Mouse (Mus musculus) embryonic facial prominence, embryonic 11.5 days (tissue): Measurements from ENCODE around the gene Clpb. TPM values are rescaled to one million over a fixed set of nuclear protein-coding genes. Genes with fewer than 3 reads are reported as not detected.

ENCODE experiments used
- ATAC-seq: fragments of 200-750 bp; cut with Nextera tagmentation; replicated peaks from 2 replicates; pipeline ENCODE4 v1.8.0; 2017; ENCODE audit warnings: low read depth; ENCODE audit not compliant: insufficient number of reproducible peaks, low FRiP score, low TSS enrichment
- DNase-seq: peaks from one replicate; pipeline ENCODE4 v3.0.0-alpha.2; 2015; ENCODE audit warnings: low spot score
- H3K27ac ChIP-seq: fragments of 300-500 bp; sonication (generic); replicated peaks from 2 replicates; pipeline ENCODE4 v1.5.1; 2014; ENCODE audit warnings: mild to moderate bottlenecking, low read depth, low read length, control low read depth
- H3K27me3 ChIP-seq: fragments of 300-500 bp; sonication (generic); 2 replicates; pipeline ENCODE4 v1.6.1; 2014; ENCODE audit warnings: mild to moderate bottlenecking, low read length, moderate library complexity, mixed read lengths; ENCODE audit not compliant: control insufficient read depth, insufficient read depth
- H3K36me3 ChIP-seq: fragments of 300-500 bp; sonication (generic); replicated peaks from 2 replicates; pipeline ENCODE4 v1.6.1; 2014; ENCODE audit warnings: low read depth, mild to moderate bottlenecking, low read length, moderate library complexity, mixed read lengths; ENCODE audit not compliant: control insufficient read depth, insufficient read depth
- H3K4me1 ChIP-seq: fragments of 300-500 bp; sonication (generic); 2 replicates; pipeline ENCODE4 v1.6.1; 2014; ENCODE audit warnings: low read length, mixed read lengths; ENCODE audit not compliant: control insufficient read depth, insufficient read depth
- H3K4me2 ChIP-seq: fragments of 300-500 bp; sonication (generic); 2 replicates; pipeline ENCODE4 v1.6.1; 2014; ENCODE audit warnings: low read depth, mild to moderate bottlenecking, control low read depth, low read length, moderate library complexity
- H3K4me3 ChIP-seq: fragments of 300-500 bp; sonication (generic); 2 replicates; pipeline ENCODE4 v1.5.1; 2014; ENCODE audit warnings: low read depth, low read length, control low read depth
- H3K9ac ChIP-seq: fragments of 300-500 bp; sonication (generic); replicated peaks from 2 replicates; pipeline ENCODE4 v1.6.1; 2014; ENCODE audit warnings: mild to moderate bottlenecking, control low read depth, low read length
- H3K9me3 ChIP-seq: fragments of 300-500 bp; sonication (generic); replicated peaks from 2 replicates; pipeline ENCODE4 v1.6.1; 2016; ENCODE audit warnings: mild to moderate bottlenecking, low read length, inconsistent platforms, mixed read lengths; ENCODE audit not compliant: control insufficient read depth
- WGBS: fragments of 180-500 bp; shearing (Covaris S2); extraction: QIAGEN DNeasy Blood & Tissue Kit; methylation state at CpG from one replicate; pipeline ENCODE4 v1.1.7; 2014; 5-methylcytosine and 5-hydroxymethylcytosine counted together
- polyA plus RNA-seq: library from polyadenylated mRNA; unstranded; fragments of >200 nt; fragmentation: Nextera tagmentation; extraction: Ambion mirVana; gene quantifications from 2 replicates; pipeline ENCODE4 v1.2.1, GENCODE M21; 2014

The Clpb gene
- polyA plus RNA-seq, 1 experiment from 2014 or later = 38.4 TPM

DNA sequence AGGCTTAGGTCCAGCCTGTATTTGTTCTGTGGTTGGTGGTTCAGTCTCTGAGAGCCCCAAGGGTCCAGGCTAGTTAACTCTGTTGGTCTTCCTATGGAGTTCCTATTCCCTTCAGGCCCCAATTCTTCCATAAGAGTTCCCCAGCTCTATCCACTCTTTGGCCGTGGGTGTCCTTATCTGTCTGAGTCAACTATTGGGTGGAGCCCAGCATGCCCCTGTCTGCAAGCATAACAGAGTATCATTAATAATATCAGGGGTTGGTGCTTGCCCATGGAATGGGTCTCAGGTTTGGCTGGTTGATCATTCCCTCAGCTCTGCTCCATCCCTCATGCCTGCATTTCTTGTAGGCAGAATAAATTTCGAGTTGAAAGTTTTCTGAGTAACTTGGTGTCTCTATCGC lies 74.3 kb downstream of the Clpb start:
- DNase-seq = no peak
- Histone ChIP-seq H3K27me3 (no peaks in the 10 kb centered on the region), H3K36me3 (no peaks in the 10 kb centered on the region), H3K27ac (no peak overlapping the region), H3K4me3 (no peak overlapping the region), H3K4me2 (no peak overlapping the region), H3K4me1 (no peaks in the 10 kb centered on the region), H3K9me3 (no peaks in the 10 kb centered on the region), H3K9ac (no peak overlapping the region)
- no peak for ATAC-seq
- 78% methylated on average over 3 of the region's 3 CpGs for WGBS

DNA sequence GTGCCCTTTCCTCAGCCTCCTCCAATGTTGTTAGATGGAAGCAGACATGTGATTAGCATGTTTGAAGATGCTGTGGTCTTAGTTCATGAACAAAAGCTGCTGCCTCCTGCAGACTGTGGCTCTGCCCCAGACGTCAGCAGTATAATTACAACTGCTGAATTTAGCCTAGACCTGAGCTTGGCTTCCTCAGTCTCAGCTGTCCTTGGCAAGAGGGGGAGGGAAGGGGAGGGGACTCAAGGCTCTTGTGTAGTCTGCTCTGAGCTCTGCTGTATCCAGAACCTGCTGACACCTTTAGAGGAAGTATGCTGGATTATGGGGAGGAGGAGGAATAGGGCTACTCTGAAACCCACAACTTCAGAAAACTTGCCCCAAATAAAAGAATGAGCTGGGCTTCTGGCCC lies 76.2 kb downstream of the Clpb start:
- 23% methylated on average over 1 of the region's 1 CpGs for WGBS
- Histone ChIP-seq H3K9me3 (no peaks in the 10 kb centered on the region), H3K4me1 (no peaks in the 10 kb centered on the region), H3K27ac (no peak overlapping the region), H3K9ac (no peak overlapping the region), H3K27me3 (no peaks in the 10 kb centered on the region), H3K4me2 (no peak overlapping the region), H3K4me3 (no peak overlapping the region), H3K36me3 (no peaks in the 10 kb centered on the region)
- DNase-seq (no peak), ATAC-seq (no peak)

GRCm38 (mm10) chr7:101743487-101743886 lies 80.1 kb downstream of the Clpb start:
- Histone ChIP-seq H3K36me3 (no peaks in the 10 kb centered on the region), H3K9me3 (no peaks in the 10 kb centered on the region), H3K27me3 (no peaks in the 10 kb centered on the region), H3K27ac (no peak overlapping the region), H3K4me3 (no peak overlapping the region), H3K4me1 (no peaks in the 10 kb centered on the region), H3K4me2 (no peak overlapping the region), H3K9ac (no peak overlapping the region)
- ATAC-seq (no peak), DNase-seq (no peak)
- WGBS = 90% methylated on average over 4 of the region's 4 CpGs

- WGBS = 77% methylated on average over 12 of the region's 12 CpGs
- Histone ChIP-seq H3K27me3 (no peaks in the 10 kb centered on the region), H3K9ac (no peak overlapping the region), H3K4me3 (no peak overlapping the region), H3K36me3 (no peaks in the 10 kb centered on the region), H3K4me2 (no peak overlapping the region), H3K4me1 (no peaks in the 10 kb centered on the region), H3K9me3 (no peaks in the 10 kb centered on the region), H3K27ac (no peak overlapping the region)
- ATAC-seq (no peak), DNase-seq (no peak)
These were observed 83.3 kb downstream of the Clpb start for GRCm38 (mm10) chr7:101746559-101747334.

- Histone ChIP-seq H3K4me3 (no peak overlapping the region), H3K27me3 (no peaks in the 10 kb centered on the region), H3K9me3 (no peaks in the 10 kb centered on the region), H3K4me1 (no peaks in the 10 kb centered on the region), H3K4me2 (no peak overlapping the region), H3K36me3 (no peaks in the 10 kb centered on the region), H3K27ac (no peak overlapping the region), H3K9ac (no peak overlapping the region)
- ATAC-seq (no peak), DNase-seq (no peak)
- WGBS = 98% methylated on average over 2 of the region's 2 CpGs
These were observed 86.8 kb downstream of the Clpb start for GRCm38 (mm10) chr7:101750268-101750667.

DNA sequence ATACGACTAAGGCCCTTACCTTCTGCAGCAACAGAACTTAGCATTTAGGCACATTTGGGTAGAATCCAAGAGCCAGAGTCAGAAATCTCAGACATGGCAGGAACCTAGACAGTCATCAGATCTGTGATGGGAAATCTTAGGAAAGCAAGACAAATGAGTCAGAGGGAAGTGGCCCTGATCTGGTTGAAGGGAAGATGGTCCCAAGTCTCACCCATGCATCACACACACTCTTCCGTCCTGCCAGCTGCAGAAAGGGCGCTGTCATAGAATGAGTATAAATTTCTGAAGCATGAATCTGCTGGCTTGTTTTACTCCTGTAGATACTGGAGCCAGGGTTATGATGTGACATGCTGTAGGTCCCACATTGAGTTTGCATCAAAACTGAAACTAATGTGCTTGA lies 88.9 kb downstream of the Clpb start:
- H3K4me1 ChIP-seq = no peaks in the 10 kb centered on the region
- H3K4me2 ChIP-seq = no peak overlapping the region
- H3K4me3 ChIP-seq = no peak overlapping the region
- H3K36me3 ChIP-seq = no peaks in the 10 kb centered on the region
- no peak overlapping the region for H3K9ac ChIP-seq
- H3K27ac ChIP-seq = no peak overlapping the region
- no peak for DNase-seq
- no peaks in the 10 kb centered on the region for H3K27me3 ChIP-seq
- 95% methylated on average over 3 of the region's 3 CpGs for WGBS
- no peak for ATAC-seq
- H3K9me3 ChIP-seq = no peaks in the 10 kb centered on the region

DNA sequence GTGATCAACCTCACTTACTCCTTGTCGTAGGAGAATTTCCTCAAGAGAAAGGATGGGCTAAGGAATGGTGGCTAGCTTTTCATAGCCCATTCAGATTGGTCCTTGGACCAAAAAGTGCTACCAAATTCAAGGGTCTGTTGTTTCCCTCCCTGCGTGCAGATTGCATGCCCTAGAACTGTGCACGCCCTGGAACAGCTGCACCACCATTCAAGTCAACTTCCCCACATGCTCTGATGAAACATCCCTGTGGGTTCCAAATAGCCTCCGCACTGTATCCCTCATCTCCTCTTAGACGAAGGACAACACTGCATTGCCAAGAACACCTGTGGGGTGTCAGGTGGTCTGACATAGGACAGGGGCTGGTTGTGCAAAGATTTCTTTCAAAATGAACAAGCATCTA lies 90.1 kb downstream of the Clpb start:
- Histone ChIP-seq H3K4me3 (no peak overlapping the region), H3K27ac (no peak overlapping the region), H3K4me1 (no peaks in the 10 kb centered on the region), H3K9ac (no peak overlapping the region), H3K27me3 (no peaks in the 10 kb centered on the region), H3K9me3 (no peaks in the 10 kb centered on the region), H3K36me3 (no peaks in the 10 kb centered on the region), H3K4me2 (no peak overlapping the region)
- WGBS = 89% methylated on average over 5 of the region's 5 CpGs
- DNase-seq (no peak), ATAC-seq (no peak)

DNA sequence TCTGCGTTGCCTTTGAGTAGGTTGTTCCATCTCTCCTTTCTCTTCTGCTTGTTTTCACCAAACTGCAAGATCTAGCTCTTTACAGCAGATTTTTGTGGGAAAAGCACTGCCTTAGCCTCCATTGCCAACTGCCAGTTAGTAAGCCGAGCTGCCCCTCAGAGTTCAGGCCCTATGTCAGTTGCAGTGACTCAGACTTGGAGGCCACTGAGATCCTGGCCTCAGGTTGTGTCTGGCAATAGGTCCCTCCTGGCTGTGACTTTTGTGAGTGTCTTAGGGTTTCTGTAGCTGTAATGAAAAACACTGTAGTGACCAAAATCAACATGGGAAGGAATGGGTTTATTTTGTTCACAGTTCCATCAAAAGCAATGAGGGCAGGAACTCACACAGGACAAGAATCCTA lies 91.0 kb downstream of the Clpb start:
- no peak overlapping the region for H3K4me2 ChIP-seq
- H3K9ac ChIP-seq = no peak overlapping the region
- no peaks in the 10 kb centered on the region for H3K27me3 ChIP-seq
- no peaks in the 10 kb centered on the region for H3K36me3 ChIP-seq
- no peak for ATAC-seq
- no peaks in the 10 kb centered on the region for H3K4me1 ChIP-seq
- WGBS = 90% methylated on average over 2 of the region's 2 CpGs
- no peak overlapping the region for H3K4me3 ChIP-seq
- no peak overlapping the region for H3K27ac ChIP-seq
- DNase-seq = no peak
- no peaks in the 10 kb centered on the region for H3K9me3 ChIP-seq
